Mouse (Mus musculus) hindbrain, embryonic 12.5 days (tissue): ENCODE data around the gene Fank1. TPM values are rescaled to one million over a fixed set of nuclear protein-coding genes. Genes with fewer than 3 reads are reported as not detected.

ENCODE experiments used
- ATAC-seq: fragments of 200-750 bp; cut with Nextera tagmentation; 2 replicates; pipeline ENCODE4 v1.8.0; 2017; ENCODE audit warnings: moderate TSS enrichment; ENCODE audit not compliant: low FRiP score
- H3K27ac ChIP-seq: fragments of 300-500 bp; sonication (generic); 2 replicates; pipeline ENCODE4 v1.5.1; 2016; ENCODE audit warnings: mild to moderate bottlenecking
- H3K27me3 ChIP-seq: fragments of 300-500 bp; sonication (generic); 2 replicates; pipeline ENCODE4 v1.6.1; 2016; ENCODE audit warnings: mild to moderate bottlenecking
- H3K36me3 ChIP-seq: fragments of 300-500 bp; sonication (generic); 2 replicates; pipeline ENCODE4 v1.6.1; 2016; ENCODE audit warnings: mild to moderate bottlenecking
- H3K4me1 ChIP-seq: fragments of 300-500 bp; sonication (generic); 2 replicates; pipeline ENCODE4 v1.6.1; 2016
- H3K4me2 ChIP-seq: fragments of 300-500 bp; sonication (generic); replicated peaks from 2 replicates; pipeline ENCODE4 v1.6.1; 2016; ENCODE audit warnings: mild to moderate bottlenecking
- H3K4me3 ChIP-seq: fragments of 300-500 bp; sonication (generic); 2 replicates; pipeline ENCODE4 v1.5.1; 2016; ENCODE audit warnings: mild to moderate bottlenecking
- H3K9ac ChIP-seq: fragments of 300-500 bp; sonication (generic); 2 replicates; pipeline ENCODE4 v1.6.1; 2016; ENCODE audit warnings: mild to moderate bottlenecking, moderate library complexity
- H3K9me3 ChIP-seq: fragments of 300-500 bp; sonication (generic); replicated peaks from 2 replicates; pipeline ENCODE4 v1.6.1; 2016; ENCODE audit warnings: mild to moderate bottlenecking
- WGBS: fragments of 180-500 bp; shearing (Covaris S2); methylation state at CpG from one replicate; pipeline ENCODE4 v1.1.7; 2016; 5-methylcytosine and 5-hydroxymethylcytosine counted together
- polyA plus RNA-seq: library from polyadenylated mRNA; unstranded; fragments of >200 nt; fragmentation: Nextera tagmentation; extraction: Ambion mirVana; gene quantifications from 2 replicates; pipeline ENCODE4 v1.2.1, GENCODE M21; 2016

Gene Fank1
- polyA plus RNA-seq, 1 experiment from 2014 or later = 2.4 TPM

- H3K4me1 ChIP-seq = peaks cover 6% of the 10 kb centered on the region; the same call in 1 of the 2 replicates
- H3K36me3 ChIP-seq = no peaks in the 10 kb centered on the region
- no peak overlapping the region for H3K4me2 ChIP-seq
- WGBS = 83% methylated on average over 7 of the region's 7 CpGs
- no peak overlapping the region for H3K4me3 ChIP-seq
- ATAC-seq = no peak
- no peak overlapping the region for H3K9ac ChIP-seq
- no peaks in the 10 kb centered on the region for H3K27me3 ChIP-seq
- no peaks in the 10 kb centered on the region for H3K9me3 ChIP-seq
- H3K27ac ChIP-seq = no peak overlapping the region
Measured at GRCm38 (mm10) chr7:133920724-133921123, 144.1 kb downstream of the Fank1 start.

GRCm38 (mm10) chr7:133921291-133921690, 144.6 kb downstream of the Fank1 start:
- Histone ChIP-seq H3K9me3 (no peaks in the 10 kb centered on the region), H3K36me3 (no peaks in the 10 kb centered on the region), H3K4me3 (no peak overlapping the region), H3K9ac (no peak overlapping the region), H3K4me1 (peaks cover 6% of the 10 kb centered on the region; the same call in 1 of the 2 replicates), H3K27ac (no peak overlapping the region), H3K27me3 (no peaks in the 10 kb centered on the region), H3K4me2 (no peak overlapping the region)
- 92% methylated on average over 4 of the region's 4 CpGs for WGBS
- ATAC-seq = no peak

- ATAC-seq = no peak
- no peak overlapping the region for H3K4me3 ChIP-seq
- no peaks in the 10 kb centered on the region for H3K27me3 ChIP-seq
- no peak overlapping the region for H3K9ac ChIP-seq
- no peaks in the 10 kb centered on the region for H3K36me3 ChIP-seq
- peaks cover 6% of the 10 kb centered on the region; the same call in 1 of the 2 replicates for H3K4me1 ChIP-seq
- H3K27ac ChIP-seq = no peak overlapping the region
- H3K4me2 ChIP-seq = no peak overlapping the region
- 76% methylated on average over 6 of the region's 6 CpGs for WGBS
- no peaks in the 10 kb centered on the region for H3K9me3 ChIP-seq
Measured at GRCm38 (mm10) chr7:133923994-133924393, 147.3 kb downstream of the Fank1 start.

GRCm38 (mm10) chr7:133925771-133926170, 149.1 kb downstream of the Fank1 start:
- no peak overlapping the region for H3K4me2 ChIP-seq
- peaks cover 3% of the 10 kb centered on the region; the same call in 1 of the 2 replicates for H3K4me1 ChIP-seq
- 24% methylated on average over 2 of the region's 2 CpGs for WGBS
- H3K4me3 ChIP-seq = no peak overlapping the region
- no peaks in the 10 kb centered on the region for H3K36me3 ChIP-seq
- ATAC-seq = no peak
- no peaks in the 10 kb centered on the region for H3K27me3 ChIP-seq
- H3K9me3 ChIP-seq = no peaks in the 10 kb centered on the region
- H3K27ac ChIP-seq = no peak overlapping the region
- H3K9ac ChIP-seq = no peak overlapping the region

- 82% methylated on average over 3 of the region's 3 CpGs for WGBS
- H3K9me3 ChIP-seq = no peaks in the 10 kb centered on the region
- no peak for ATAC-seq
- H3K4me1 ChIP-seq = peaks cover 3% of the 10 kb centered on the region; the same call in 1 of the 2 replicates
- no peaks in the 10 kb centered on the region for H3K27me3 ChIP-seq
- no peak overlapping the region for H3K4me3 ChIP-seq
- no peak overlapping the region for H3K4me2 ChIP-seq
- no peaks in the 10 kb centered on the region for H3K36me3 ChIP-seq
- no peak overlapping the region for H3K9ac ChIP-seq
- H3K27ac ChIP-seq = no peak overlapping the region
Measured at GRCm38 (mm10) chr7:133928981-133929380, 152.3 kb downstream of the Fank1 start.

Other genes starting within 250 kb of the Fank1 start
- not detected in 2 replicates for gene Tex36, start 174.7 kb upstream of the Fank1 start, polyA plus RNA-seq
- 34.4 and 34.6 TPM in 2 replicates for gene Edrf1, start 139.3 kb upstream of the Fank1 start, polyA plus RNA-seq
- gene Mmp21, start 96.8 kb upstream of the Fank1 start, polyA plus RNA-seq = 0.25 TPM in 1 of 2 replicates, not detected in the other
- 136 and 143 TPM in 2 replicates for gene Bccip, start 67.5 kb upstream of the Fank1 start, polyA plus RNA-seq
- 37.4 and 45.1 TPM in 2 replicates for gene Uros, start 66.8 kb upstream of the Fank1 start, polyA plus RNA-seq
- 33.0 and 34.5 TPM in 2 replicates for gene Dhx32, start 5.9 kb downstream of the Fank1 start, polyA plus RNA-seq